Mouse (Mus musculus) C2C12 (cell line): Measurements from ENCODE around the gene Ttc23.

Experiments used
- CEBPB ChIP-seq: IDR thresholded peaks from one replicate; pipeline ENCODE4 v1.6.1; 2011; ENCODE audit warnings: low read depth, mild to moderate bottlenecking, control low read depth, moderate library complexity
- CTCF ChIP-seq: IDR thresholded peaks from one replicate; pipeline ENCODE4 v1.5.1; 2011; ENCODE audit not compliant: control insufficient read depth, insufficient read depth, insufficient read length
- MAX ChIP-seq: IDR thresholded peaks from one replicate; pipeline ENCODE4 v1.6.1; 2011; ENCODE audit warnings: mild to moderate bottlenecking, control low read depth
- USF1 ChIP-seq: IDR thresholded peaks from one replicate; pipeline ENCODE4 v1.6.1; 2011; ENCODE audit warnings: low read depth, mild to moderate bottlenecking, control low read depth, moderate library complexity

- peak; percentile 94 for TF ChIP-seq CTCF
- no peak for TF ChIP-seq CEBPB
- TF ChIP-seq MAX, result no peak
- no peak for TF ChIP-seq USF1
Measured at GRCm38 (mm10) chr7:67630817-67631216, 16.4 kb upstream of the Ttc23 start.
